Mouse (Mus musculus) liver, embryonic 16.5 days (tissue): ENCODE measurements around the gene Usp17lb. TPM values are rescaled to one million over a fixed set of nuclear protein-coding genes. Genes with fewer than 3 reads are reported as not detected.
"Not testable (repeated sequence)": the region's sequence is repeated elsewhere in the genome, so short reads cannot be mapped to it uniquely, and the experiment has no call there.

Experiments used
- ATAC-seq: fragments of 200-750 bp; cut with Nextera tagmentation; 2 replicates; pipeline ENCODE4 v1.8.0; 2017; ENCODE audit warnings: low read depth, mild to moderate bottlenecking, moderate number of reproducible peaks, moderate library complexity
- H3K27ac ChIP-seq: fragments of 300-500 bp; sonication (generic); 2 replicates; pipeline ENCODE4 v1.5.1; 2014; ENCODE audit warnings: mild to moderate bottlenecking, low read length
- H3K27me3 ChIP-seq: fragments of 300-500 bp; sonication (generic); 2 replicates; pipeline ENCODE4 v1.6.1; 2014; ENCODE audit warnings: low read depth, low read length, mixed read lengths; ENCODE audit not compliant: control insufficient read depth, insufficient read depth
- H3K36me3 ChIP-seq: fragments of 300-500 bp; sonication (generic); 2 replicates; pipeline ENCODE4 v1.6.1; 2014; ENCODE audit warnings: mild to moderate bottlenecking; ENCODE audit not compliant: control insufficient read depth, insufficient read depth
- H3K4me1 ChIP-seq: fragments of 300-500 bp; sonication (generic); 2 replicates; pipeline ENCODE4 v1.6.1; 2014; ENCODE audit warnings: low read depth, low read length, mixed read lengths; ENCODE audit not compliant: control insufficient read depth
- H3K4me2 ChIP-seq: fragments of 300-500 bp; sonication (generic); 2 replicates; pipeline ENCODE4 v1.6.1; 2014; ENCODE audit warnings: low read depth, low read length, mixed read lengths
- H3K4me3 ChIP-seq: fragments of 300-500 bp; sonication (generic); 2 replicates; pipeline ENCODE4 v1.5.1; 2014; ENCODE audit warnings: low read depth, mild to moderate bottlenecking, low read length
- H3K9ac ChIP-seq: fragments of 300-500 bp; sonication (generic); 2 replicates; pipeline ENCODE4 v1.6.1; 2014; ENCODE audit warnings: low read depth, low read length
- H3K9me3 ChIP-seq: fragments of 300-500 bp; sonication (generic); replicated peaks from 2 replicates; pipeline ENCODE4 v1.6.1; 2016; ENCODE audit warnings: low read length; ENCODE audit not compliant: control insufficient read depth
- WGBS: fragments of 180-500 bp; shearing (Covaris S2); extraction: QIAGEN DNeasy Blood & Tissue Kit; methylation state at CpG from one replicate; pipeline ENCODE4 v1.1.7; 2014; ENCODE audit not compliant: insufficient replicate concordance; 5-methylcytosine and 5-hydroxymethylcytosine counted together
- polyA plus RNA-seq: library from polyadenylated mRNA; unstranded; fragments of >200 nt; fragmentation: Nextera tagmentation; extraction: Ambion mirVana; gene quantifications from 2 replicates; pipeline ENCODE4 v1.2.1, GENCODE M21; 2015

The Usp17lb gene
- polyA plus RNA-seq = not detected in 2 replicates

DNA sequence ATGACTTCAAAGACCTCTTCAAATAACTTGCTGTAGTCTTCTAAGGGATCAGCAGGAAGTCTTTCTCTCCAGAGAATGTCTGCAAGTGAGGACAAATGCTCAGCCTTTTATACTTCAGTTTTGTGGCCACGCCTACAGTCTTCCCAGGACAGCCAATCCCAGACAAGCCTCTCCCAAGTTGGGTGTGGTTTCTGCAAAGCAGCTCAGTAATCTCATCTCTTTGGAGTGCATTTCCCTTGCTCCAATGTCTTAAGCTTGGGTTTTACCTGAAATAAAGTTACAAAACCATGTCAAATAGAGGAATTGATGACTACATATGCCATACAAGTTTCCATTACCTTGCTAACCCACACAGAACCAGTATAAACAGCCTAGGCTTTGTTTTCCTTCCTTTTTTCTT, at the start of gene Usp17lb:
Gene Usp17lb, minus strand, starts transcription at position 101 of the 400 bp plus-strand sequence.
- Histone ChIP-seq H3K9me3 (no peaks in the 10 kb centered on the region), H3K36me3 (no peaks in the 10 kb centered on the region), H3K4me1 (no peaks in the 10 kb centered on the region), H3K27ac (no peak within 1 kb of the TSS), H3K4me2 (no peak within 1 kb of the TSS), H3K9ac (no peak within 1 kb of the TSS), H3K4me3 (no peak within 1 kb of the TSS), H3K27me3 (no peaks in the 10 kb centered on the region)
- WGBS = 33% methylated on average over 1 of the region's 1 CpGs
- no peak for ATAC-seq

DNA sequence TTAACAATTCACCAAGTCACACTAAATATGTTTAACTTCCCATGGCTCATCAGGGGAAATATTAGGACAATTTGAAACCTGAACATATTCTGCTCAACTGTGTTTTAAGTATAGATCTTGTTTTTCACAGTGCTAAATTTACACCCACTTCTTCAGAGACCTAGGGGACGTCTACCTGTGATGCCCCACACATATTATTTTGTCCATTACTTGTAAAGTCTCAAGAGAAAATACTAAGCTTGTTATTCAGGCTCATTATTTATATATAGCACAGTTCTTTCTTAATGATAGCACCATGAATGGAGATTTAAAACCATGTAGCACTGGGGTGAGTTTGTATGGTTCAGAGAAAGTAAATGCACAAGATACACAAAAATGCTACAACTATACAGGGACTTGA, 35.3 kb upstream of the Usp17lb start, which contains the start of gene Olfr665:
Gene Olfr665, plus strand, starts transcription at position 301 of the 400 bp plus-strand sequence.
- Histone ChIP-seq H3K4me2 (no peak within 1 kb of the TSS), H3K4me1 (no peaks in the 10 kb centered on the region), H3K9me3 (no peaks in the 10 kb centered on the region), H3K4me3 (no peak within 1 kb of the TSS), H3K9ac (no peak within 1 kb of the TSS), H3K27me3 (no peaks in the 10 kb centered on the region), H3K36me3 (no peaks in the 10 kb centered on the region), H3K27ac (no peak within 1 kb of the TSS)
- 11% methylated on average over 1 of the region's 1 CpGs for WGBS
- no peak for ATAC-seq

DNA sequence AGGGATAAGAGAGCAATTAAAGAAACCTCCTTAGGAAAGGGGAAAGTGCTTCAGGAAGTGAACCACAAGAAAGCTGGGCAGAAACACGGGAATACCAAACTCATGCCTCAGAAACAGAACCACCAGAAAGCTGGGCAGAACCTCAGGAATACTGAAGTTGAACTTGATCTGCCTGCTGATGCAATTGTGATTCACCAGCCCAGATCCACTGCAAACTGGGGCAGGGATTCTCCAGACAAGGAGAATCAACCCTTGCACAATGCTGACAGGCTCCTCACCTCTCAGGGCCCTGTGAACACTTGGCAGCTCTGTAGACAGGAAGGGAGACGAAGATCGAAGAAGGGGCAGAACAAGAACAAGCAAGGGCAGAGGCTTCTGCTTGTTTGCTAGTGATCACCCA, 19.0 kb upstream of the Usp17lb start:
- Histone ChIP-seq H3K9me3 (no peaks in the 10 kb centered on the region), H3K4me2 (no peak overlapping the region), H3K27ac (no peak overlapping the region), H3K27me3 (no peaks in the 10 kb centered on the region), H3K4me1 (no peaks in the 10 kb centered on the region), H3K4me3 (no peak overlapping the region), H3K36me3 (no peaks in the 10 kb centered on the region), H3K9ac (no peak overlapping the region)
- ATAC-seq = no peak
- 64% methylated on average over 3 of the region's 3 CpGs for WGBS

DNA sequence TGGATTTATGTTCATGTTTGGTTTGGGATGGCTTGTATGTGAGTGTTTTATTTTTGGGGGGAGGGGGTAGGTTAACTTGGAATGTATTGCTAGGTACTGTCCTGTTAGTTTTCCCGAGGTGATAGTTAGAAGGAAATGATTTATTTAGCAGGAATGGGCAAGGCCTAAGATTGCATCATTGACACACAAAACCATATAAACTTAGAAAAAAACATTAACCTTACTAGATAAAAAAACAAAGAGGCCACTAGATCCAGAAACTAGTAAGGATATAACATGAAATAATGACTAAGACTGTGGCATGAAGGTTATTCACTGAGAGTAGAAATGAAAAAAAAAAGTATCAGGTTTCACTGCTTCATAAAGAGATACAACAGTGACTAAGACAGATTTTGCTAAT, 15.3 kb upstream of the Usp17lb start:
- no peak for ATAC-seq
- no peaks in the 10 kb centered on the region for H3K27me3 ChIP-seq
- no peaks in the 10 kb centered on the region for H3K9me3 ChIP-seq
- WGBS = 36% methylated on average over 1 of the region's 1 CpGs
- H3K4me3 ChIP-seq = no peak overlapping the region
- H3K4me1 ChIP-seq = no peaks in the 10 kb centered on the region
- no peak overlapping the region for H3K4me2 ChIP-seq
- no peak overlapping the region for H3K27ac ChIP-seq
- H3K36me3 ChIP-seq = no peaks in the 10 kb centered on the region
- H3K9ac ChIP-seq = no peak overlapping the region

DNA sequence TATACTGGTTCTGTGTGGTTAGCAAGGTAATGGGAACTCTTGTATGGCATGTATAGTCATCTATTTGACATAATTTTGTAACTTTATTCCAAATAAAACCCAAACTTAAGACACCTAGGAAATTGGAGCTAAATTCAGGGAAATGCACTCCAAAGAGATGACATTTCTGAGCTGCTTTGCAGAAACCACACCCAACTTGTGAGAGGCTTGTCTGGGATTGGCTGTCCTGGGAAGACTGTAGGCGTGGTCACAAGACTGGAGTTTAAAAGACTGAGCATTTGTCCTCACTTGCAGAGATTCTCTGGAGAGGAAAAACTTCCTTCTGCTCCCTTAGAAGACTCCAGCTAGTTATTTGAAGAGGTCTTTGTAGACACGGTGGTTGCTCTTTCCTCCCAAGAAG, 14.3 kb upstream of the Usp17lb start, which contains the start of gene Usp17la:
Gene Usp17la, plus strand, starts transcription at position 301 of the 400 bp plus-strand sequence.
- not testable (repeated sequence) for H3K4me2 ChIP-seq, ATAC-seq, H3K9ac ChIP-seq, H3K27me3 ChIP-seq, H3K4me1 ChIP-seq, H3K4me3 ChIP-seq, H3K27ac ChIP-seq, H3K9me3 ChIP-seq, H3K36me3 ChIP-seq
- WGBS = 51% methylated on average over 2 of the region's 2 CpGs

DNA sequence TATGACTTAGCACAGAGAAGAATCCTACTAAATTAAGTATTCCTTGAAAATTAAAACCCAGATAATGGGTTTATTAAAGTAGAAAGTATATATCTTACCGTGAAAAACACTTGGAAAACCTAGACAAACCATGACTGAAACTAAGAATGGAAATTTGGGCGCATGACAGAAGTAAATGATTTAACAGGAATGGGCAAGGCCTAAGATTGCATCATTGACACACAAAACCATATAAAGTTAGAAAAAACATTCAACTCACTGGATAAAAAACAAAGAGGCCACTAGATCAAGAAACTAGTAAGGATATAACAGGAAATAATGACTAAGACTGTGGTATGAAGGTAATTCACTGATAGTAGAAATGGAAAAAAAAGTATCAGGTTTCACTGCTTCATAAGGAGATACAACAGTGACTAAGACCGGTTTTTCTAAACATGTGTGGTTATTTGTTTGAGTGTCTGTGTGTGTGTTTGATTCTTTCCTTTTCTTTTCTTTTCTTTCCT, 12.9 kb upstream of the Usp17lb start:
- ATAC-seq = no peak
- WGBS = 56% methylated on average over 3 of the region's 3 CpGs
- H3K4me1 ChIP-seq = no peaks in the 10 kb centered on the region
- H3K9ac ChIP-seq = no peak overlapping the region
- H3K4me3 ChIP-seq = no peak overlapping the region
- no peaks in the 10 kb centered on the region for H3K36me3 ChIP-seq
- no peak overlapping the region for H3K4me2 ChIP-seq
- no peak overlapping the region for H3K27ac ChIP-seq
- no peaks in the 10 kb centered on the region for H3K27me3 ChIP-seq
- H3K9me3 ChIP-seq = no peaks in the 10 kb centered on the region

DNA sequence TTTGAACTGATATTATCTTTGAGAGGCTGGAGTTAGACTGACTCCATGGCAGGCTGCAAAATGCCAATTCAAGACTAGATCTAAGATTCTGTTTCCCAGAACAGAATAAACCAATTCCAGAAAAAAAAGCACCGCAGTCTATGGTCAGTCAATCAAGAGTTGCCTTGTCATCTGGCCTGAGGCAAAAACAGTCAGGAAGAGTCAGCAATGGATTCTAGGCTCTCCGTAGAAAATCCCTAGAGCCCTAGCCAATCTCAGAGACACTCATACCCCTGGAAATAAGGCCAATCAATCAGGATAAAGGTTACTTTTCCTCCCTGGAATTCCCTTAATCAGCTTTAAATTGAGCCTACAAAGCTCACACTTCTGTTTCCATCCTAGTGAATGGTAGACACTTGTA, 9.1 kb upstream of the Usp17lb start:
- not testable (repeated sequence) for H3K27ac ChIP-seq, H3K4me2 ChIP-seq, H3K27me3 ChIP-seq, H3K4me3 ChIP-seq, H3K9me3 ChIP-seq, H3K36me3 ChIP-seq, H3K9ac ChIP-seq, ATAC-seq, H3K4me1 ChIP-seq
- WGBS = 67% methylated on average over 2 of the region's 2 CpGs

DNA sequence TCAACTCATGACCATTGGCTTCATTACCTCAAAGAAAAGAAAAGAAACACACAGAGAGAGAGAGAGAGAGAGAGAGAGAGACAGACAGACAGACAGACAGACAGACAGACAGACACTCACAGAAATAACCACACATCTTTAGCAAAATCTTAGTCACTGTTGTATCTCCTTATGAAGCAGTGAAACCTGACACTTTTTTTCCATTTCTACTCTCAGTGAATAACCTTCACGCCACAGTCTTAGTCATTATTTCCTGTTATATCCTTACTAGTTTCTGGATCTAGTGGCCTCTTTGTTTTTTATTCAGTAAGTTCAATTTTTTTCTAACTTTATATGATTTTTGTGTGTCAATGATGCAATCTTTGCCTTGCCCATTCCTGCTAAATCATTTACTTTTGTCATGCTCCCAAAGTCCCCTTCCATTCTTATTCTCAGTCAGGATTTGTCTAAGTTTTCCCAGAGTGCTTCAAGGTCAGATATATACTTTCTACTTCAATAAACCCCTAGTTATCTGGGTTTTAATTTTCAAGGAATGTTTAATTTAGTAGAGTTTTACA, 1.4 kb upstream of the Usp17lb start:
- H3K27me3 ChIP-seq = no peaks in the 10 kb centered on the region
- ATAC-seq = no peak
- H3K4me1 ChIP-seq = no peaks in the 10 kb centered on the region
- no peak overlapping the region for H3K27ac ChIP-seq
- no peak overlapping the region for H3K4me2 ChIP-seq
- no peak overlapping the region for H3K9ac ChIP-seq
- no peaks in the 10 kb centered on the region for H3K9me3 ChIP-seq
- H3K4me3 ChIP-seq = no peak overlapping the region
- H3K36me3 ChIP-seq = no peaks in the 10 kb centered on the region
- WGBS = 42% methylated on average over 1 of the region's 1 CpGs

DNA sequence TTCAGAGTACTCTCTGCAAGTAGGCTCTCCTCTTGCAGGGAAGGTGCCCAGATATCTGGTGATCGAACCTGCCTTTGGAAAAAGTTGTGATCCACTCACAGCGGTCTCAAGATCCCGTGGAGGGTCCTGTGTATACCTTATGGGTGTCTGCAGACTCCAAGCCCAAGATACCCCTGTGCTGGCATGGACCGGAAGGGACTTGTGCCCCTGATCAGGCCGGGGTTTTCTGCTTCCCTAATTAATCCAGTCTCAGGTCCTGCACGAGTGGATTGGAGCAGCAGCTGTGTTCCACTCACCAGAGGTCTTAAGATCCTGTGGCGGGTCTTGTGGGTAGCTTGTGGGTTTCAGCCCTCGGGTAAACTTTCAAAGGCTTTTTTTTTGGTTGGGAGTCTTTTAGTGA, 32.1 kb downstream of the Usp17lb start:
- not testable (repeated sequence) for ATAC-seq, H3K27ac ChIP-seq, H3K4me3 ChIP-seq, H3K9ac ChIP-seq, H3K36me3 ChIP-seq, H3K27me3 ChIP-seq, H3K4me2 ChIP-seq, H3K4me1 ChIP-seq, H3K9me3 ChIP-seq
- WGBS = 55% methylated on average over 8 of the region's 8 CpGs
